Mouse (Mus musculus) midbrain, embryonic 16.5 days (tissue): Measurements from ENCODE around the gene Tex28. TPM values are rescaled to one million over a fixed set of nuclear protein-coding genes. Genes with fewer than 3 reads are reported as not detected.

Source experiments
- ATAC-seq: fragments of 200-750 bp; cut with Nextera tagmentation; 2 replicates; pipeline ENCODE4 v1.8.0; 2017; ENCODE audit warnings: moderate TSS enrichment
- H3K27ac ChIP-seq: fragments of 300-500 bp; sonication (generic); 2 replicates; pipeline ENCODE4 v1.5.1; 2014; ENCODE audit warnings: mild to moderate bottlenecking, low read length, mixed read lengths
- H3K27me3 ChIP-seq: fragments of 300-500 bp; sonication (generic); 2 replicates; pipeline ENCODE4 v1.6.1; 2014; ENCODE audit warnings: low read depth, low read length, mixed read lengths; ENCODE audit not compliant: control insufficient read depth, insufficient read depth
- H3K36me3 ChIP-seq: fragments of 300-500 bp; sonication (generic); 2 replicates; pipeline ENCODE4 v1.6.1; 2014; ENCODE audit warnings: mild to moderate bottlenecking, low read length, moderate library complexity, mixed read lengths; ENCODE audit not compliant: control insufficient read depth, insufficient read depth
- H3K4me1 ChIP-seq: fragments of 300-500 bp; sonication (generic); 2 replicates; pipeline ENCODE4 v1.6.1; 2014; ENCODE audit warnings: mild to moderate bottlenecking, low read length, mixed read lengths; ENCODE audit not compliant: control insufficient read depth, insufficient read depth
- H3K4me2 ChIP-seq: fragments of 300-500 bp; sonication (generic); 2 replicates; pipeline ENCODE4 v1.6.1; 2014; ENCODE audit warnings: mild to moderate bottlenecking, low read length, mixed read lengths
- H3K4me3 ChIP-seq: fragments of 300-500 bp; sonication (generic); 2 replicates; pipeline ENCODE4 v1.5.1; 2014; ENCODE audit warnings: low read depth, mild to moderate bottlenecking, low read length, moderate library complexity, mixed read lengths
- H3K9ac ChIP-seq: fragments of 300-500 bp; sonication (generic); 2 replicates; pipeline ENCODE4 v1.6.1; 2014; ENCODE audit warnings: low read depth, low read length, mixed read lengths
- H3K9me3 ChIP-seq: fragments of 300-500 bp; sonication (generic); replicated peaks from 2 replicates; pipeline ENCODE4 v1.6.1; 2014; ENCODE audit warnings: mild to moderate bottlenecking, low read length, mixed read lengths; ENCODE audit not compliant: control insufficient read depth, poor library complexity, severe bottlenecking
- WGBS: fragments of 180-500 bp; shearing (Covaris S2); extraction: QIAGEN DNeasy Blood & Tissue Kit; methylation state at CpG from one replicate; pipeline ENCODE4 v1.1.7; 2014; 5-methylcytosine and 5-hydroxymethylcytosine counted together
- polyA plus RNA-seq: library from polyadenylated mRNA; unstranded; fragments of >200 nt; fragmentation: Nextera tagmentation; extraction: Ambion mirVana; gene quantifications from 2 replicates; pipeline ENCODE4 v1.2.1, GENCODE M21; 2015

Gene Tex28
- polyA plus RNA-seq, 1 experiment from 2014 or later: not detected

GRCm38 (mm10) chrX:74105916-74106315 lies 61.7 kb downstream of the Tex28 start:
- no peak overlapping the region for H3K27ac ChIP-seq
- no peaks in the 10 kb centered on the region for H3K4me1 ChIP-seq
- H3K27me3 ChIP-seq: no peaks in the 10 kb centered on the region
- no peak overlapping the region for H3K4me2 ChIP-seq
- 58% methylated on average over 2 of the region's 2 CpGs for WGBS
- no peak overlapping the region for H3K4me3 ChIP-seq
- H3K9me3 ChIP-seq: no peaks in the 10 kb centered on the region
- H3K9ac ChIP-seq: no peak overlapping the region
- ATAC-seq: no peak
- no peaks in the 10 kb centered on the region for H3K36me3 ChIP-seq

GRCm38 (mm10) chrX:74103457-74104188 lies 64.0 kb downstream of the Tex28 start:
- Histone ChIP-seq H3K27me3 (no peaks in the 10 kb centered on the region), H3K4me1 (no peaks in the 10 kb centered on the region), H3K9me3 (no peaks in the 10 kb centered on the region), H3K4me2 (no peak overlapping the region), H3K4me3 (no peak overlapping the region), H3K36me3 (no peaks in the 10 kb centered on the region), H3K27ac (no peak overlapping the region), H3K9ac (no peak overlapping the region)
- ATAC-seq: no peak
- 70% methylated on average over 4 of the region's 4 CpGs for WGBS

Other genes with a start within 250 kb of the Tex28 start
- 3.0 and 3.3 TPM in 2 replicates for gene Arhgap4, start 246.0 kb downstream of the Tex28 start, polyA plus RNA-seq
- 84.6 and 85.4 TPM in 2 replicates for gene Naa10, start 245.9 kb downstream of the Tex28 start, polyA plus RNA-seq
- 8.9 and 9.1 TPM in 2 replicates for gene Renbp, start 237.0 kb downstream of the Tex28 start, polyA plus RNA-seq
- gene Hcfc1, start 201.5 kb downstream of the Tex28 start, polyA plus RNA-seq: 39.1 and 51.4 TPM in 2 replicates
- gene Irak1, start 143.9 kb downstream of the Tex28 start, polyA plus RNA-seq: 38.8 and 39.3 TPM in 2 replicates
- gene Opn1mw, start 40.4 kb downstream of the Tex28 start, polyA plus RNA-seq: not detected in 2 replicates
- 11.7 and 14.0 TPM in 2 replicates for gene Mecp2, start 32.5 kb downstream of the Tex28 start, polyA plus RNA-seq
- 0.11 TPM in 1 of 2 replicates, not detected in the other for gene Tktl1, start 9.4 kb upstream of the Tex28 start, polyA plus RNA-seq
- gene Flna, start 82.0 kb upstream of the Tex28 start, polyA plus RNA-seq: 84.6 and 88.4 TPM in 2 replicates
- gene Emd, start 86.8 kb upstream of the Tex28 start, polyA plus RNA-seq: 12.8 and 13.5 TPM in 2 replicates
- 454 and 460 TPM in 2 replicates for gene Rpl10, start 103.0 kb upstream of the Tex28 start, polyA plus RNA-seq
- gene Taz, start 114.1 kb upstream of the Tex28 start, polyA plus RNA-seq: 79.8 and 81.3 TPM in 2 replicates
- 2.8 and 4.3 TPM in 2 replicates for gene Dnase1l1, start 114.5 kb upstream of the Tex28 start, polyA plus RNA-seq
- 317 and 348 TPM in 2 replicates for gene Atp6ap1, start 129.3 kb upstream of the Tex28 start, polyA plus RNA-seq
- gene Gdi1, start 137.2 kb upstream of the Tex28 start, polyA plus RNA-seq: 1,108 and 1,139 TPM in 2 replicates
- gene Fam50a, start 145.2 kb upstream of the Tex28 start, polyA plus RNA-seq: 61.9 and 62.3 TPM in 2 replicates
- 63.9 and 68.4 TPM in 2 replicates for gene Plxna3, start 161.2 kb upstream of the Tex28 start, polyA plus RNA-seq
- 63.2 and 68.7 TPM in 2 replicates for gene Lage3, start 185.8 kb upstream of the Tex28 start, polyA plus RNA-seq
- gene Ubl4a, start 205.4 kb upstream of the Tex28 start, polyA plus RNA-seq: 65.9 and 72.6 TPM in 2 replicates
- 8.5 and 9.7 TPM in 2 replicates for gene Slc10a3, start 205.5 kb upstream of the Tex28 start, polyA plus RNA-seq
- gene Fam3a, start 225.4 kb upstream of the Tex28 start, polyA plus RNA-seq: 33.6 and 36.1 TPM in 2 replicates
- gene Ikbkg, start 225.5 kb upstream of the Tex28 start, polyA plus RNA-seq: 16.4 and 19.9 TPM in 2 replicates